Mouse (Mus musculus) hematopoietic stem cell, adult 5-6 weeks (primary cell): ENCODE data around the gene Smtnl1. TPM values are rescaled to one million over a fixed set of nuclear protein-coding genes. Genes with fewer than 3 reads are reported as not detected.

Source experiments
- ATAC-seq, 2 experiments: fragments of 125-278 bp in 1 of 2; replicated peaks in 1 of 2; 2 replicates each; pipeline ENCODE4 v1.8.0; 2016 to 2017; ENCODE audit warnings: inconsistent platforms in 2 of 2, mild to moderate bottlenecking in 2 of 2, moderate number of reproducible peaks in 2 of 2, low read depth in 1 of 2, moderate TSS enrichment in 1 of 2; ENCODE audit not compliant: low FRiP score in 2 of 2, poor library complexity in 2 of 2, severe bottlenecking in 2 of 2, insufficient read depth in 1 of 2, low TSS enrichment in 1 of 2
- total RNA-seq: library from RNA; stranded (forward); fragments of 172-1452, 232-1000 nt; gene quantifications from 2 replicates; pipeline ENCODE4 v1.2.3, GENCODE M21; 2017

The Smtnl1 gene
- total RNA-seq, 1 experiment from 2014 or later: 1.1 TPM

DNA sequence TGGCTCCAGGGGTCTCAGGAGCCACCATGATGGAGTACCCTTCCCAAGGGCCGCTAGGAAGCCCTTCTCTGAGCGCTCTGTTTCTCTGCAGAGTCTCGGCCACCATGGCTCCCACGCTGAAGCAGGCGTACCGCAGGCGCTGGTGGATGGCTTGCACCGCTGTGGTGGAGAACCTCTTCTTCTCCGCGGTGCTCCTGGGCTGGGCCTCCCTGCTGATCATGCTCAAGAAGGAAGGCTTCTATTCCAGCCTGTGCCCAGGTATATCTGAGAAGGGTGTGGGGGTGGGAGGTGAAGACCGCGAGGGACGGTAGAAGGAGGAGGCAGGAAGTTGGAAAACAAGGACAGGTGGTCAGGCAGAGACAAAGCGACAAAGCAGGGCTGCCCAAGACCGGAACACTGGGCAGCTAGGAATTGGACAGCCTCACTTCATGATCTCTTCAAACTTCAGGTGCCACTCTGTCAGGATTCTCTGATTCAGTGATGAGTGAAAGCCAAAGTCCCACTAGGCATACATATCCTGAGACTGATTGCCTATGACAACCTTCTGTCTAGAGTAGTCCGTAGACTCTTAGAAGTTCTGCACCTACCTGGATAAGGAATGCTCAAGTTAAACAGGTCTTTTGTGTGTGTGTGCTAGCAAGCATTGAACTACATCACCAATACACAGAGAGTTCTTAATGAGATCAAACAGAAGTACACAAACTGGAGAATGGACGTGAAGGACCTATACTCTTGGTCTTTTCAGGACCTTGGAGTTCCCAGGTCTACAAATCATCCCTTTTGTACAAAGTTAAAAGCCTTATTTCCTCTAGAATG lies 18.5 kb upstream of the Smtnl1 start:
- peak; percentile 3 to 16; a peak in 1 of 4 replicates for ATAC-seq

DNA sequence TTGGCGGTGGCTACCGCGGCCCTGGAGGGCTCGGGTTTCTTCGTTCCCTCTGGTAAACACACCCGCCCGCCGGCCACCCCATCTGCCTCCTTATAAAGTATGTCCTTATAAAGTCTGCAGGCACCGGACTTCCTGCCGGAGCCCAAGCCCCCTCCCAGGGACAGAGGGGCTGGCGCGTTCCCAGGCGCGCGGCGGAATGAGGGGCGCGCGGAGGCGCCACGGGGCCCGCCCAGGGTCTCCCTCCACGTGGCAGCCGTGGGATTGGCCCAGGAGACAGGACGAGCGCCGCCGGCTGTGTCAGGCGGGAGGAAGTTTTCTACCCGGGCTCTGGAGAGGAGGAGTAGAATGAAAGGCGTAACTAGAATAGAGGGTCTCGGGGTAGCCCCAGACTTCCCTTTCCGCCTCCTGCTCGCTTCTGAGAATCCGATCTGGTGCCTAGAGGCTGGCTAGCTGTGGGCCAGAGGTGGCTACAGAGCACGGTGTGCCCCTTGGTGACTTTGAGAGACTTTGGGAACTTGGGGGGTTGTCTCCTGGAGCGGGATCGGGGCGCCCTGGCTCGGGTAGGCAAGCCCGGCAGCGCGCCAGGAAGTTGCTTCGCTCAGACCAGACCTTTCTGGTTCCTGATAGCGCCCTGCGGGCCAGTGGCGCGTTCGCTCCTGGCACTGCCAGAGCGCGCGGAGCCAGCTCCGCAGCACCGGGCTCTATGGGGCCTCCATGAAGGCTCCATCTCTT lies 17.7 kb upstream of the Smtnl1 start:
- ATAC-seq: peak; percentile 59 to 75

DNA sequence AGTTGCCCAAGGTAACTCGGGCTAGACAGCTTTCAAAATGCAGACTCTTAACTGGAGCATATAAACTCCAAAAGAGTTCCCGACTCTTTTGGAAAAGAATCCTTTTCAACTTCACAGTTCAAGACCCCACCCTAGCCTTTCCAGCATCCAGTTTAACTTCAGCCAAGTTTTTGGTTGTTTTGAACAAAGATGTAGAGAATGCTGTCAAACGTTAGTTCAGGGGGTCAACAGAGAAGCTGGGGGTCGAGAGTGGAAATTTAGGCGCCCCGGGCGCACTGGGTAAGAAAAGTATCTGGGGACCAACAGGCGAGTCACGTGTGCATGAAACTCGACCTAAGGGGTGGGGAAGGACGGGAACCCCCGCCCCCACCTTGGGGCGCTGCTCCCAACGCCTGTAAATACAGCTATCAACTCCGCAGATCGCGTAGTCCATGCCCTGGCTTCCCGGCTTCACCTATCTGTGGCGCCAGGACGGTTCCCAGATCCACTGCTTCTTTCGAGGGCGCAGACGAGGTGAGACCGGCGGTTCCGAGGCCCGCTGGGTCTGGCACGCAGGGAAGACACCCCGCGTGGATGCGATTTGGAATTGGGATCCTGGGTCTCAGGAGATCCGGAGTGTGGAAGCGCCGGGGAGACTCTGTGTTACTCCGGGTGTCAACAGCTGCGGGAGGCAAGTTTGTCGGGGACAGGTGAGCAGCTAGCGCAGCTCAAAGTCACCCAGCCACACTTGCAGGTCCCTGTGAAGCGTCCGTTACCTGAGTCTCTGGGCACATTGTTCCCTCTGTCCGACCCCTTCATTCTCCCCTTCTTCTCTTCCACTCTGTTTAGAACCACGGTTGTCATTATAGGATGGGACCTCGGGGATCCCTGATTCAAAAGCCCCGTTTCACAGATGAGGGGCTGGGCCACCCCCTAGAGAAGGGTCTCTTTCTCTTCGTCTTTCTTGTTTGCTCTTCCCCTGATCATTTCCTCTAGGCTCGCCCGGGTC lies 16.8 kb upstream of the Smtnl1 start:
- ATAC-seq: no peak

DNA sequence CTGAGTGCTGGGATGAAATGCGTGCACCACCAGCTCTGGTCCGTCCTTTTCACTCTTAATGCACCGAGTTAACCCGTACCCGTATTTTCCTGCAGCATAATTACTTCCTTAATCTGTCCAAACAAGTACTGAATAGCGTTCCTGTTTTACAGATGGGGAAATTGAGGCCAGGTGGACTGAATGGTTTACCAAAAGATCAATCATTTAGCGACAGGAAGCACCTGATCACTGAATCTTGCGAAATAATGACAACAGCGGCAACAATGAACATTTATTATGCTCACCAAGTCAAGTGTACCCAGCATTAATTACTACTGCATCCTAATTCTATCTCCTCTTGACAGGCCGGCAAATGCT lies 16.1 kb upstream of the Smtnl1 start, which contains the start of gene Slc43a1:
Gene Slc43a1 (plus strand): TSS at position 258 of the 357 bp plus-strand sequence.
- no peak for ATAC-seq

DNA sequence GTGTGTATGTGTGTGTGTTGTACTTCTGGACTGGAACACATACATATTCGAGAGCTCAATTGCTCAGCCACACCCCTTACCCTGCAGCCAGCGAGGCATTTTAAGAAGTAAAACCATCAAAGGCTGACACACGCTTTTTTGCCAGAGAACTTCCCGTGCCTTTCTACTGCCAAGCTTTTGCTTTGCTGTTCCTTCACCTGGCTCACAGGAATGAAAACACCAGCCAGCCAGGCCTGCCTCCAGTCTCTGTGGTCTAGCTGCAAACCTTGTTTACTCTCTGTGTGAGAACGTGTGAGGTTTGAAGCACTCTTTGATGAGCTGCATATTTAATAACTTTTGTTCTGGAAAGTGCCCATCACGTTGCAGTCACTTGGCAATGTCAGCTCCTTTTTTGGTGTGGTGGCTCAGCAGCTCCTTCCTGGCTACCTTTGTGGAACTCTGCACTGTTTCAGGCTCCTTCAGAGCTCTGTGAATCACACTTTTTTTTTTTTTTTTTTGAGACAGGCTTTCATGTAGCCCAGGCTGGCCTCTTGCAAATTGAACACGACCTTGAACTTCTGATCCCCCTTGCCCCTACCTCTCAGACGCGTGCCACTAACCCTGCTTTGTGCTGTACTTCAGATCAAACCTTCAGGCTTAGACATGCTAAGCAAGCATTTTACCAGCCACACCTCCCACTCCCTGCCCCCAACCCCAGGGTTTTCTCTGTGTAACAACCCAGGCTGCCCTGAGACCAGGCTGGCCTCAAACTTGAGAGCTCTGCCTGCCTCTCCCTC lies 15.6 kb upstream of the Smtnl1 start:
- ATAC-seq: no peak

DNA sequence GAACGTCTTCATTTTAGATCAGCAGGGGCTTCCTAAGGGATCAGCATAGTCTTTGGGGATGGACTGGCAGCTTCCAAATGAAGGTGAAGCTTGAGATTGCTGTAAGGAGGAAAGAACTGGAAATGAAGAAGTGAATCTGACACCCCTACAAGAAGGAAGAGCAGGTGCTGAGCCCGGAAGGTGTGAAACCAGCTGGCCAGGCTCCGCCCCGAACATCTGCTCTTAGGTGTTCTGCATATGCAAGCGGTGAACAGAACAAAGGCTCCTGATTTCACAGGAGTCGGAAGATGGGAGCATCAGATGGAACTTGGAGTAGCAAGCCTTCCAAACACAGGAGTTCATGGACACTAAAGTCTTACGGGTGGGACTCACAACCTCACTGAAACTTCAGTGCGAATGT lies 14.7 kb upstream of the Smtnl1 start:
- ATAC-seq: no peak

DNA sequence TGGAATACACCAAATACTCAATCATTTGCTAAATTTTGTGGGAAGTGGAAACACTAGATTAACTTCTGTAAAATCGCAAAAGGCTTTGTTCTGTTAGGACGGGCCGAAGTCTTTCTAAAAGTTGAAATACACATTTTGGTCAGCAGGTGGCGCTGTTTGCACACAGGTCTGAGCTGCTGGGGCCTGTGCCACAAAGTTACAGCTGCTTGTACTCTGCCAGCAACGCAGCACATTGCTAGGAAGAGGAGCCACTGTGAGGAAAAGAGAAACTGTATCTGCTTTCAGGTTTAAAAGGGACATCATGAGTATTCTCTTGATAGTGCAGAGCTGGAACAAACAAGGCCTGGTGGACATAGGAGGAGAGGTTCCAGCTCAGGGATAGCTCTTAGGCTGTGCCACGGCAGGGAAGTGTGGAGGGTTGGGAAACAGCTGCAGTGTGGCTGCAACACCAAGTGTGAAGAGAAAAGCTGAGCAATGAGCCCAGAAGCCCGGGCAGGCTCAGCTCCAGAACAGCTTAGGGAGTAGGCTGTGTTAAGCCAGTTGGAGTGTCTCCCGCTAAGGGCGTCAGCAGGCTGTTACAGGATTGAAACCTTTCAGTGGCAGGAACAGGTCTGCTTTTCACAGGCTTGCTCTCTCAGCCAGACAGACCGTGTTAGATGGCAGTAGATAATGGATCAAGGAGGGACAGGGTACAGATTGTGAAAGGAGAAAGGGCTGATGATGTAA lies 9.4 kb upstream of the Smtnl1 start:
- ATAC-seq: peak; percentile 61 to 78

DNA sequence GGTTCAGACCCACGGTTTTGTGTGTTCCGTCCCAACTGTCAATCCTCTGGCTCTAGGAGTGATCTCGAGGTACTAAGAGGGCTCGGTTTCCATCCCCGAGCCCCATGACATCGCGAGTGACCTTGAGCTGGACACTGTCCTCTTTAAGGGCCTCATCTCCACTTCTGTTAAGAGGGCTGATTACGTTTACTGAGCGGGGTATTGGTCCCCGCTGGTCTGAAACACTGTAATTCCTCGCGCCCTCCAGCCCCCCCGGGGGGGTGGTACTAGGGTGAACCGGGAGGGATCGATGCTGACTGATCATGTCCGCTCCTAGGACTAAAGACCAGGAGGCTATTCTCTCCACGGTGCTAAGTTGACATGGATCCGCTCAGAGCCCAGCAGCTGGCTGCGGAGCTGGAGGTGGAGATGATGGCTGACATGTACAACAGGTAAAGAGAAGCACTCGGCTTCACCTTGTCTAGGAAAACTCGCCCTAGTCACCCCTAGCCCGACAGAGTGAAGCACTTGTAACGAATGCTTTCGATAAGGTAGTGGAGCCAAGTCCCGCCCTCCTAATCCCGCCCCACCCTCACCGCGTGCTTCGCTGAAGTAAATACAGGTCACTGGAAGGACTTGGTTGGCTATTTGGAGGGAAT lies 5.0 kb upstream of the Smtnl1 start:
- 0 out of 4 replicates have a peak, but pooled peaks of 1 of the 2 experiments have one; percentile 6 for ATAC-seq

DNA sequence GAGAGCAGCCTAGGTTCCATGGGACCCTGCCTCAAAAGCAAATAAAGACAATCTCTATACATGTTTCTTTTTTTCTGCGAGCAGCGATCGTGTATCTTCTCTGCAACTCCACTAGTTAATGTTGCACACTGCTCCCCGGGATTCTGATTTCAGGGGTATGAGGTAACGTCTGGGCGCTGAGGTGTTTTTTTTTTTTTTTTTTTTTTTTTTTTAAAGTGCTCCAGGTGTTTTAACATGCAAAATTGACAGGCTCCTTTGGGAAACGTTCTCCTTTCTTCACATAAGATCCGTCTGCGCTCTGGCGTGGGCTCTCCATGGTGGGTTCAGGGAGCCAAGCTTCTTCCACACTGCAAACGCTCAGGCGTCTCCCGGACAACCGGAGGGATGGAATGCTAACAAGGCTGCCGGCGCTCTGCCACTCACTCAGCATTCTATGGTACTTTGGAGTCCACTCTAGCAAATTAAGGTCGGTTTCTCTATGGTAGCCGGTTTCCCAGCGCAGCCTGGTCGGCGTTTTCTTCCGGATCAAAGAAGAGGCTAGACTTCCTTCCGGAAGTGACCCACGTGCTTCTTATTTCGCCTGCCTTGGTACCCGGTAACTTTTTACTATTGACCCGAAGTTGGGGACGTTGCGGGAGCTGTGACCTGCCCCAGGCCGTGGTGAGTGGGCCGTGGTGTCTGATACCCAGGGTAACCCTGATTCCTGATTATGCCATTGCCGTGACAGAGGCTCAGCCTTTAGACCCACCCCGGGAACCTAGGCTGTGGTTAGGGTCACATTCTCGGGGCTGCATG lies 4.2 kb upstream of the Smtnl1 start, which contains the start of gene Timm10:
Gene Timm10 (plus strand): TSS at position 510 of the 795 bp plus-strand sequence.
- ATAC-seq: peak; percentile 85 to 93

DNA sequence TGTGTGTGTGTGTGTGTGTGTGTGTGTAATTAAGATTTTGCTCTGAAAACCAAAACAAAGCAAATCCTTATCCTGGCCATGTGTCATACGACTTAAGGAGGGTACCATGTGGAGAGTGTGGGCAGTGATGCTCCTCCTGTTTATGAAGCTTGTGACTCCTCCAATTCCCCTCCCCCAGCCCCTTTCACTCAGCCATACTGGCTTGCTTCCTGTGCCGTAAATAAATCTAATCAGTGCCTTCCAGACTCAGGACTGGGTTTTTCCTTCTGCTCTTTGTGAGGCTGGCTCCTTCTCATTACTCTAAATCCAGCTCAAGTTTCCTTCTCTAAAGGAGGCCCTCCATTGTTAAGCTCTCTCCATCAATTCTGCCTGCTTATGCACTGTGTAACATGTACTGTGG lies 785 bp upstream of the Smtnl1 start:
- ATAC-seq: no peak

DNA sequence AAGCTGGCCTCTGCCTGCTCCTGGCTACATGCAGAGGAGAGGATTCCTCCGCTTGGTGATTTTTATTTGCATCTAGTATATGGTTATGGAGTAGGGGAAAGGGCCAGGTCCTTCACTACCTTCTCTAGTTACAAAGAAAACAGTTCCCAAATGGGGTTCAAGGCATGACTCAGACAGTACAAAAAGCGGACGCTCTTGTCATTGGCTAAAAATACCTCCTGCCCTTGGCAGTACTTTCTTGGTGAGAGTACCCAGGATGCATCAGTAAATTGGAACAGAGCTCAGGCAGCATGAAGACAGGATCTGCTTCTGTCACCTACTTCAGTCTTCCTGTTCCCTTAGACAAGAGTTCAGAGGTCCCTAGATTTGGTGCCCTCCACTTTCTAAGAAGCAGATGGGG lies 2.6 kb downstream of the Smtnl1 start:
- ATAC-seq: no peak

DNA sequence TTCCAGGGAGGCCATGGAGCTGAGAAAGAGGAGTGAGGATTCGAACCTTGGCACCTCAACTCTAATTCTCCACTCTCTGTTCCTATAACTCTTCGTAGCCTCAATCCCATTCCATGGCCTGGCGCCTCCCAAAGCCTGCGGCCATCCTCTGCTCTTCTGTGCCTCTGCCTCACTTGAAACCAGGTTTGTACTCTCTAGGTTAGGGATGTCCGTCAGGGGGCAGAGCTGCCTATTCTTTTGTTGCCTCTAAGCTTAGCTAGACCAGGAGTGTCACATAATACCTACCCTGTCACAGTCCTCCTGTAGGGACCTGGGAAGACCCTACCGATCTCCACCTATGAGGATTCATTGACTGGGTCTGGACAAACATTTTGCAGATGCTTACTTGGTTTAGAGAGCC lies 9.8 kb downstream of the Smtnl1 start:
- no peak for ATAC-seq

DNA sequence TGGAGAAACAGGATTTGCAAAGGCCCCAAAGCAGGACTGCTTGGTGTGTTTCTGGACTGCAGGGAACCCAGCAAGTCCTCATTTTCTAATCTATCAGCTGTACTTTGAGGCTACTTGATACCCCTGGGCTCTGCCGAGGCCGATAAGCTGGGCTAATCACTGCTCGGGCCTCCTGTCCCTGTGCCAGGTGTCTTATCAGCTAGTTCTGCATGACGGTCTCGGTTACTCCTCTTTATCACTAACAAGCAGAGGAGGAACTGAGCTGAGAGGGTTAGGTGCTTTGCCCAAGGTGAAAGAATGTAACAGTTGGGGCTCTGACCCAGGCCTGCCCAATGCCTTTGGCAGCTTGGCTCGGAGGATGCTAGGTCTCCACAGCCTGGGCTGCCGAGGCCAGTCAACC lies 10.6 kb downstream of the Smtnl1 start:
- ATAC-seq: peak; percentile 51 to 67

DNA sequence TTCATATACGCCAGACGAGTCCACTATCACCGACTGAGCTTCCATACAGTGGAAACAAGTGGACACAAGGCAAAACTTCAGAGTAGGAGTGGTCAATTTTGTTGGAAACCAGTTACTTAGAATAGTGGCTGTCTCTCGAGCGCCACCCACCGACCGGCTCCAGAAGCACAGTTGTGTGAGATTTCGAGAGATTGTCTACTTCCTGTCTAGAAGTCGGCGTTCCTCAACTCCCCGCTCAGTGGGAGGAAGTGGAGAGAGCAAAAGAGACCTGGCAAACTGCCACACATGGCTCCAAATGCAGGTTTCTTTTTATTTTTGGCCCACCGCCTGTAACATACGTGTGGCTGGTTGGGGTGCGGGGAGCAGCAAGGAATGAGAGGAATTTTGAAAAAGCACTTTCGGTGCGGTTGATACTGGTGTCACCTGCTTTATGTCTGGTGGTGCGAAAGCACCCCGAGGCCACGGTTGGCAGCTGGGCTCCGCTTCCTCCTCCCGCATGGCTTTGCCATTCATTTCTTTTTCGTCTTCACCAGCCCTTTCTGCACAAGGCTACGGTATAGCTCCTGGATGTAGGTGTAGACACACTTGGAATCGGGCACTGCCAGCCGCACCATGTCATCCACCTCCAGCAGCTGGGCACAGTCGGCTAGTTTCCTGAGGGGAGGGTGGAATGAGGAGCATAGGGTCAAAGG lies 11.4 kb downstream of the Smtnl1 start:
- peak; percentile 62 to 77 for ATAC-seq

DNA sequence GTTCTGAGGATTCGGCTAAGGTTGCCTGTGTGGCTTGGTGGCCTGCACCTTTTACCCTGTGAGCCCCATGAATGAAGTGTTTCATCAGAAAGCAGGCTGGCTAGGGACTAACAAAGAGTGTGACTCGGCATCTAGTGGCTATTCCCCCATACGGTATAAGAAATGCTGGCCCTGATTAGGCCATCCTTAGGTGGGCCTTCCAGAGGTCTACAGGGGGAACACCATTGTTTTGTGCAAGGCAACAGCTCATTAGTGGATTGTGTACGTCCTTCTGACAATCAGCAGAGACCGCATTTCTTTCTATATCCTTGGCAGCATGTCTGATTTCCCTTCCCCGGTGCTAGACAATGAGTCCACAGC lies 11.9 kb downstream of the Smtnl1 start:
- no peak for ATAC-seq
